Mouse (Mus musculus) stomach, embryonic 14.5 days (tissue): Measurements from ENCODE around the gene Zbtb41. TPM values are rescaled to one million over a fixed set of nuclear protein-coding genes. Genes with fewer than 3 reads are reported as not detected.

Source experiments
- ATAC-seq: fragments of 200-750 bp; cut with Nextera tagmentation; 2 replicates; pipeline ENCODE4 v1.8.0; 2017; ENCODE audit warnings: low read depth, moderate TSS enrichment; ENCODE audit not compliant: insufficient number of reproducible peaks, insufficient read depth, low FRiP score
- H3K27ac ChIP-seq: fragments of 300-500 bp; sonication (generic); 2 replicates; pipeline ENCODE4 v1.5.1; 2014; ENCODE audit warnings: mild to moderate bottlenecking, low read length, moderate library complexity, mixed read lengths
- H3K27me3 ChIP-seq: fragments of 300-500 bp; sonication (generic); 2 replicates; pipeline ENCODE4 v1.6.1; 2014; ENCODE audit warnings: low read length, control low read depth, mixed read lengths; ENCODE audit not compliant: control insufficient read depth, insufficient read depth
- H3K36me3 ChIP-seq: fragments of 300-500 bp; sonication (generic); 2 replicates; pipeline ENCODE4 v1.6.1; 2014; ENCODE audit warnings: mild to moderate bottlenecking, control low read depth, low read length, moderate library complexity, mixed read lengths; ENCODE audit not compliant: control insufficient read depth, insufficient read depth
- H3K4me1 ChIP-seq: fragments of 300-500 bp; sonication (generic); 2 replicates; pipeline ENCODE4 v1.6.1; 2014; ENCODE audit warnings: low read length, control low read depth, mixed read lengths; ENCODE audit not compliant: control insufficient read depth, insufficient read depth
- H3K4me2 ChIP-seq: fragments of 300-500 bp; sonication (generic); replicated peaks from 2 replicates; pipeline ENCODE4 v1.6.1; 2014; ENCODE audit warnings: low read depth, low read length, control low read depth
- H3K4me3 ChIP-seq: fragments of 300-500 bp; sonication (generic); 2 replicates; pipeline ENCODE4 v1.5.1; 2014; ENCODE audit warnings: low read depth, low read length, control low read depth
- H3K9ac ChIP-seq: fragments of 300-500 bp; sonication (generic); replicated peaks from 2 replicates; pipeline ENCODE4 v1.6.1; 2014; ENCODE audit warnings: low read depth, mild to moderate bottlenecking, control low read depth, low read length, moderate library complexity, mixed read lengths
- H3K9me3 ChIP-seq: fragments of 300-500 bp; sonication (generic); 2 replicates; pipeline ENCODE4 v1.6.1; 2016; ENCODE audit warnings: low read depth, low read length, control low read depth; ENCODE audit not compliant: control insufficient read depth
- WGBS: fragments of 180-500 bp; shearing (Covaris S2); extraction: QIAGEN DNeasy Blood & Tissue Kit; methylation state at CpG from one replicate; pipeline ENCODE4 v1.1.7; 2014; 5-methylcytosine and 5-hydroxymethylcytosine counted together
- polyA plus RNA-seq: library from polyadenylated mRNA; unstranded; fragments of >200 nt; fragmentation: Nextera tagmentation; extraction: Ambion mirVana; gene quantifications from 2 replicates; pipeline ENCODE4 v1.2.1, GENCODE M21; 2014

Zbtb41 gene
- 15.5 and 16.5 TPM in 2 replicates for polyA plus RNA-seq

DNA sequence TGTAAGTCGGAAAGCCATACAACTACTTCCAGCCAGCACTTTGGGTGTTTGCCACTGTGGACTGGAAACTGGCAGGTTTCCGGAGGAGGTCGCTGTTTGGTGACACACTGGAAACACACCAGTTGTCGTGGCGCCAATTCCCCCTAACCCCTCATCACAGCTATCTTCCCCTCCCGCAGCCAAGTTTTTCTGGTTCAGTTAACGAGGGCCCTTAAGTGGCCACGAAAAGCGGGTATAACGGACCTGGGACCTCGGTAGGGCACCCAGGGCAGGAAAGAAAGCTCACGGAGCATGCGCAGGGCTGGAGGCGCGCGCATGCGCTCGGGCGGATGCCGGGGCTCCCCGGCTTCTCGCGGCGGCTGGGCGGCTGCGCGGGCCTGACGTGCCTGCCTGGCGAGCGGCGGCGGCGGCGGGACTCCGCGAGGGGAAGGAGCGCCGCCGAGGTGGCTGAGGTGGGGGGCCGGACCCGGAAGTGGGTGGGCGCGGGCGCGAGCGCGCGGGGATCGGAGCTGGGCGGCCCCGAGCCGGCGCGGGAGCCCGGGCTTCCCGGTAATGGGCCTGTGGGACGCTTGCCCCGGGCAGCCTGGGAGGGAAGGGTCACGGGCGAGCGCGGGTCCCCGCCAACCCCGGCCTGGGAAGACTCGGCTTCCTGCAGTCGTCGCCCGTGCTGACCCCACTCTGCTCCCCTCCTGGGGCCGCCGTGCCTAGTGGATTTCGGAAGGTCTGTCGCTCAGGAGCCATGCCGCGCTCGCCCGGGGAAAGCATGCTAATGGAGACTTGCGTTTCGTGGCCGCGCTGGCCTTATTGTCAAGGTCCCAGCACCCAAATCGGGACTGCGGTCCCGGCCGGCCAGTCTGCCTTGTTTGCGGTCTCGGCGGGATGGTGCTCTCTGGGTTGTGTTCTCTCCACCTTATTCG lies at the start of gene Zbtb41:
TSS of gene Zbtb41 (plus strand) at position 414 of the 917 bp plus-strand sequence.
- peak within 1 kb of the TSS; percentile 87 for H3K9ac ChIP-seq
- H3K4me3 ChIP-seq = peak within 1 kb of the TSS; percentile 79
- H3K36me3 ChIP-seq = peaks cover 3% of the 10 kb centered on the region; the same call in 1 of the 2 replicates
- H3K9me3 ChIP-seq = no peaks in the 10 kb centered on the region
- no peaks in the 10 kb centered on the region for H3K27me3 ChIP-seq
- H3K4me1 ChIP-seq = peaks cover 18% of the 10 kb centered on the region
- H3K27ac ChIP-seq = peak within 1 kb of the TSS; percentile 90
- peak within 1 kb of the TSS; percentile 62 for H3K4me2 ChIP-seq
- under 1% methylated on average over 86 of the region's 88 CpGs for WGBS
- ATAC-seq = peak; percentile 95

DNA sequence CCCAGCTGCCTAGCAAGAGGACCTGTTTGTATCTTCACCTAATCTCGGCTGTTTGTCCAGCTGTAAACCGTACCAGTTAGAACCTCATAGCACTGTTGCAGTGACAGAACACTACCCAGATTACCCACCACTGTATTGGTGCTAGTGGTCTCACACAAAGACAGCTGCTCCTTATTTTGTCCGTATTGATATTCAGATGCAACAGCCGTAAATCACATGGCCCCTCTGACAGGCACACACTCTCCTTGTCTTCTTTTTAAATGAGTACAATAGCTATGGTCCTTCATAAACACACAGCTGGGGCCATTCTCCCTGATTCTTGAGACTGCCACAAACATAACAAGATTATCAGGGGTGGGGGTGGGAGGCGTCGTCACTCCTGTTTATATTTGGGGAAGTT lies 46.2 kb upstream of the Zbtb41 start:
- no peak overlapping the region for H3K4me2 ChIP-seq
- no peaks in the 10 kb centered on the region for H3K4me1 ChIP-seq
- H3K9me3 ChIP-seq = no peaks in the 10 kb centered on the region
- WGBS = 37% methylated on average over 6 of the region's 6 CpGs
- H3K9ac ChIP-seq = no peak overlapping the region
- H3K36me3 ChIP-seq = no peaks in the 10 kb centered on the region
- H3K27ac ChIP-seq = no peak overlapping the region
- H3K27me3 ChIP-seq = no peaks in the 10 kb centered on the region
- ATAC-seq = no peak
- no peak overlapping the region for H3K4me3 ChIP-seq

DNA sequence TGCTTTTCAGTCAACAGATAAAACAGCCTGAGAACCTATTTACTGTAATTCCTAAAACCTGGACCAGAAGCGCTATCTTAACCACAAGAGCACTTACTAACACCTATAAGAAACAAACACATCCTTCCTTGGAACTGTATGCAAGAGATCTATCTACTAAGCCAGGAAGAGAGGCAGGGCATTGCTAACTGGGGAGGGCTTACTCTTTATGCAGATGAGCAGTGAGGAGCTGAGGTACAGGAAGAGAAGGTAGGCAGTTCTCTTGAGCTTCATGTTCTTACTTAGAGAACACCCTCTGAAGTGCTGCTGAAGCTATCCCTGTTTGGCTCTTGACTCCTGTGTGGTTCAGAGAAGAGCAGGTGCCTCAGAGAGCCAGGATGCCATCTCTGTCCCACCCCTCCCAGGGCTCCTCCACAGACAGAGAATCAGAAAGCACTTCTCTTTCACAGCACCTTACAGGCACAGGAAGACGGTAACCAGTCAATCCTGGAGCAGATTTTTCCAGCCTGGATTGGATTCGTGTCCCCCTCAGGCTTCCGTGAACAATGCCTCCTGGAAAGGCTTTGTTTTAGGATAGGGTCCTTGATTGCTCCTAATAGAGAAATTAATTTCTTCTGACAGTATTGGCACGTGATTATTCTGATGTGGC lies 45.3 kb upstream of the Zbtb41 start, which contains the start of gene Crb1:
TSS of gene Crb1 (minus strand) at position 463 of the 649 bp plus-strand sequence.
- no peak within 1 kb of the TSS for H3K4me3 ChIP-seq
- no peaks in the 10 kb centered on the region for H3K4me1 ChIP-seq
- 0 out of 2 replicates have a peak within 1 kb of the TSS, but pooled peaks have one; percentile 5 for H3K4me2 ChIP-seq
- ATAC-seq = 0 out of 2 replicates have a peak, but pooled peaks have one; percentile 37
- peak within 1 kb of the TSS; percentile 25; the same call in 1 of the 2 replicates for H3K9ac ChIP-seq
- no peaks in the 10 kb centered on the region for H3K9me3 ChIP-seq
- H3K27me3 ChIP-seq = no peaks in the 10 kb centered on the region
- 11% methylated on average over 5 of the region's 5 CpGs for WGBS
- no peaks in the 10 kb centered on the region for H3K36me3 ChIP-seq
- H3K27ac ChIP-seq = no peak within 1 kb of the TSS

DNA sequence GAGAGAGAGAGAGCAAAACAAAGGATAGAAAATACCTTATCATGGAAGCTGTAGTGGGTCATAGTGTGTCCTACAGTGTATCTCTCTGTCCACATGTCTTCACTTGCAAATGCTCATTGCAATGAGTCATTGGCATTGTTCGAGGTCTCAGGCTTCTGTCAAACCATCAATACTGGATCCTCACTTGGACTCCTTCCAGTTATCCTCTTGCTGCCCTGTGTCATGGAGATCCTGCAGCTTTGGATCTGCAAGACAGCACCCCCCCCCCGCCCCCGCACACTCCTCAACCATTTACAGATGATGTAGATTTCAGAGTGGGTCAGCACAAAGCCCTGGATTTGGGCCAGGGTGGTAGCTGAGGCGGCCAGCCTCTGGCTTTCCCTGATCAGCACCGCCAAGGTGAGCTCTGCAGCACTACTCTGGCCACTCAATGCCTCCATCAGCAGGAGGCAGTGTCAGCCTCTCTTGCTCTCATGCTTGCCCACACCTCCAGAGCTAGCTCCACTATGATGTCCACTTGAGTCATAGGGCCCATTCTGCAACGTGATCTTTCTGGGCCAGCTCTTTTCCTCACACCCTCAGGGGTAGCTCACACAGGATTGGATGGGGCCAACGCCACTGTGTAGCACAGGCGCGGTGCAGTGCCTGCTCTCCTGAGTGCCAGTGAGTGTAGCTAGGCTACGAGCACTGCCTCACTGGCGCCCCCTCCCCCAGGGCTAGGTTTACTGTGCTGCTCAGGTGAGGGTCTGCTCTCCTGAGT lies 43.0 kb upstream of the Zbtb41 start:
- WGBS = 21% methylated on average over 11 of the region's 11 CpGs
- peak; percentile 60; the same call in 1 of the 2 replicates for ATAC-seq

DNA sequence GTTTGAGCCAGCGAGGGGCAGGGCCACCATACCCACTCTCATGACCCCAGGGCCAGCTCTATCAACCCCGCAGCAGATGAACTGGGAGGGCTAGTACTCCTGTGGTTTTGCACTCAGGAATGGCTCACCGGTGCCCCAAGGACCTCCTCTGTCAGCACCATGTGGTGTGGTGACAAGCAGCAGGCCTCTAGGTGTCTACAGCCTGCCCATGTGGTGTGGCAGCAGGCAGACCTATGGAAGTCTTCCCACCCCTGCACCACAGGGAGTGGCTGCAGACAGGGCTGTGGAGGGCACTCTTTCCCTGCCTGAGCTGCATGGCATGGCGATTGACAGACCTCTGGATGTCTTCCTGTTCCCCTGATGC lies 42.5 kb upstream of the Zbtb41 start:
- Histone ChIP-seq H3K9me3 (no peaks in the 10 kb centered on the region), H3K4me1 (no peaks in the 10 kb centered on the region), H3K4me3 (no peak overlapping the region), H3K4me2 (no peak overlapping the region), H3K27me3 (no peaks in the 10 kb centered on the region), H3K9ac (no peak overlapping the region), H3K27ac (no peak overlapping the region), H3K36me3 (no peaks in the 10 kb centered on the region)
- ATAC-seq = no peak; the same call in 1 of the 2 replicates
- WGBS = 21% methylated on average over 4 of the region's 4 CpGs

More for the DNA sequence above, 43.0 kb upstream of the Zbtb41 start:
- no peak overlapping the region for H3K4me2 ChIP-seq
- no peaks in the 10 kb centered on the region for H3K4me1 ChIP-seq
- H3K4me3 ChIP-seq = no peak overlapping the region
- H3K27ac ChIP-seq = no peak overlapping the region
- no peaks in the 10 kb centered on the region for H3K9me3 ChIP-seq
- H3K9ac ChIP-seq = no peak overlapping the region
- no peaks in the 10 kb centered on the region for H3K27me3 ChIP-seq
- H3K36me3 ChIP-seq = no peaks in the 10 kb centered on the region

DNA sequence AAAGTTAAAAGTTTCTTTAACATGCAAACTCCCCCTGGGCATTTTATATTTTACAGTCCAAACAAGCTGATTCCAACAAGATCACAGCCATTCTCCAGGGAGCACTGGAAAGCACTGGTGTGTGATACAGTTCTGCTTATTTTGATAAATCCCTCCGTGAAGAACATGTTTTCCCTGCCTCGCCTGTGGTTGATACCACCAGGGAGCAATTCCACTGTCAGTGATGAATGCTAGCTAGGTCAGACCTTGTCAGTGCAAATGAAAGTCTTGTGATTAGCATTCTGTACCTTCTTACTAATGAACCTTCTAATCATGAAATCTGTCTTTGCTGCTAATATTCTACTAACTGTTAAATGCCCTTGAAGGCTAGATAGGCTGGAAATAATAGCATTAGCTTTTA lies 30.3 kb upstream of the Zbtb41 start:
- Histone ChIP-seq H3K9ac (no peak overlapping the region), H3K4me1 (no peaks in the 10 kb centered on the region), H3K27me3 (no peaks in the 10 kb centered on the region), H3K9me3 (no peaks in the 10 kb centered on the region), H3K27ac (no peak overlapping the region), H3K4me2 (no peak overlapping the region), H3K36me3 (no peaks in the 10 kb centered on the region), H3K4me3 (no peak overlapping the region)
- WGBS = 32% methylated on average over 2 of the region's 2 CpGs
- no peak for ATAC-seq

DNA sequence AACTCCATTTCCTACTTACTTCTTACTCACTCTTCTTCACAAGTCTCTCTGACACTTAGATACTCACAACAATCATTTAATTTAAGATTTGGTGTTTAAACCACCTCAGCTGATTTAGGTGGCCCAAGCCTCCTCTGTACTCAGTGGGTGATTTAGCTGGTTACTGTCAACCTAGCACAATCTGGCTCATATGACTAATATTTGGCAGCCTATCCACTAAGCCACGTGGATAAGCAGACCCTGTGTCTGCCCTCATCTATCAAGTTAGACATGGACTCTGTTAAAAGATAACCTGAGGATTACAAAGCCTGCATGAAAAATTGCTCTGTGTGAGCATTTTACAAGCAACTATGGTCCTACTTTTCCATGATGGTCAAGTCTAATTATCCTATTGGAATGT lies 25.5 kb upstream of the Zbtb41 start:
- Histone ChIP-seq H3K4me1 (no peaks in the 10 kb centered on the region), H3K9me3 (no peaks in the 10 kb centered on the region), H3K27ac (no peak overlapping the region), H3K36me3 (no peaks in the 10 kb centered on the region), H3K27me3 (no peaks in the 10 kb centered on the region), H3K4me3 (no peak overlapping the region), H3K4me2 (no peak overlapping the region), H3K9ac (no peak overlapping the region)
- ATAC-seq = no peak
- 2% methylated on average over 1 of the region's 1 CpGs for WGBS

DNA sequence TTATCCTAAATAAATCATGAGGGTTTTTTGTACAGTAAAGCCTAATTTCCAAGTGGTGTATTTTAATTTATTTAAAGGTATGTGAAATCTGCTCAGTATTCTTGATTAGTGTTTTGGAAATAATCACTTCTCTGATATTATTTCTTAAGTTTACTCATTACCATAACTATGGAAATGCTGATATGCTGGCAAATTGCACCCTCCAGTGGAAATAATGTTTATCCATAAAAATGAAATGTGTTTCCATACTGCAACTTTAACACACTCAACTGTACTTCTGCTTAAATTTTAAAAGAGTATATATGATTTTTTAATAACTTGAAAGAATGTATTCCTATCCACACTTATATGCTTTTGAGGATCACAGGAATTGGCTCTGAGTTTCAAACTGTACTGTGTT lies 16.3 kb upstream of the Zbtb41 start:
- no peak for ATAC-seq
- no peak overlapping the region for H3K4me2 ChIP-seq
- no peak overlapping the region for H3K9ac ChIP-seq
- H3K27ac ChIP-seq = no peak overlapping the region
- H3K27me3 ChIP-seq = no peaks in the 10 kb centered on the region
- H3K4me1 ChIP-seq = no peaks in the 10 kb centered on the region
- H3K36me3 ChIP-seq = no peaks in the 10 kb centered on the region
- H3K9me3 ChIP-seq = no peaks in the 10 kb centered on the region
- no peak overlapping the region for H3K4me3 ChIP-seq
